Mouse (Mus musculus) CH12.LX (cell line): ENCODE results near the gene Fam135a. TPM values are rescaled to one million over a fixed set of nuclear protein-coding genes. Genes with fewer than 3 reads are reported as not detected.

Experiments used
- DNase-seq: peaks from one replicate; pipeline ENCODE4 v3.0.0-alpha.2; 2013; ENCODE audit errors: extremely low read depth
- H3K27ac ChIP-seq: 2 replicates; pipeline ENCODE4 v1.5.1; 2012; ENCODE audit warnings: low read depth, mild to moderate bottlenecking, control low read depth, moderate library complexity; ENCODE audit not compliant: insufficient read depth
- H3K27me3 ChIP-seq: replicated peaks from 2 replicates; pipeline ENCODE3; 2012; ENCODE audit warnings: inconsistent platforms
- H3K36me3 ChIP-seq, 2 experiments: replicated peaks in 1 of 2; 2 replicates each; pipeline versions ENCODE3 to v1.6.1; 2012; ENCODE audit warnings: inconsistent platforms in 1 of 2, low read length in 1 of 2, mild to moderate bottlenecking in 1 of 2, mixed read lengths in 1 of 2, moderate library complexity in 1 of 2; ENCODE audit not compliant: control insufficient read depth in 1 of 2, insufficient read depth in 1 of 2
- H3K4me1 ChIP-seq, 2 experiments: 2 replicates each; pipeline ENCODE4 v1.6.1; 2012; ENCODE audit warnings: inconsistent platforms in 1 of 2, moderate library complexity in 1 of 2; ENCODE audit not compliant: insufficient read depth in 2 of 2, control insufficient read depth in 1 of 2
- H3K4me2 ChIP-seq: 2 replicates; pipeline ENCODE4 v1.6.1; 2012; ENCODE audit warnings: low read depth, mild to moderate bottlenecking, control low read depth; ENCODE audit not compliant: poor library complexity, insufficient read depth, severe bottlenecking
- H3K4me3 ChIP-seq, 3 experiments: fragments of 150-350 bp in 1 of 3; sonication (generic) in 1 of 3; replicated peaks in 1 of 3; 2 replicates each; pipeline versions ENCODE3 to v1.5.1; 2011 to 2012; ENCODE audit warnings: low read depth in 2 of 3, low read length in 2 of 3, mild to moderate bottlenecking in 2 of 3, moderate library complexity in 2 of 3, control low read depth in 1 of 3, improper control_type of control experiment in 1 of 3, inconsistent platforms in 1 of 3, mixed read lengths in 1 of 3; ENCODE audit not compliant: poor library complexity in 1 of 3
- H3K79me2 ChIP-seq: replicated peaks from 2 replicates; pipeline ENCODE4 v1.6.1; 2012; ENCODE audit warnings: mild to moderate bottlenecking, moderate library complexity; ENCODE audit not compliant: control insufficient read depth, poor library complexity, insufficient read depth, severe bottlenecking; ENCODE audit errors: extremely low read depth
- H3K9ac ChIP-seq: 2 replicates; pipeline ENCODE4 v1.6.1; 2012; ENCODE audit warnings: low read depth, mild to moderate bottlenecking, control low read depth, moderate library complexity; ENCODE audit not compliant: insufficient read depth
- H3K9me3 ChIP-seq: replicated peaks from 2 replicates; pipeline ENCODE3; 2012; ENCODE audit warnings: low read length, inconsistent platforms, mixed read lengths
- CHD1 ChIP-seq: IDR thresholded peaks from 2 replicates; pipeline ENCODE4 v1.6.1; 2012; ENCODE audit warnings: low read depth, low read length, improper control_type of control experiment, inconsistent platforms
- CHD2 ChIP-seq: IDR thresholded peaks from 2 replicates; pipeline ENCODE4 v1.6.1; 2011; ENCODE audit warnings: low read length, improper control_type of control experiment
- CTCF ChIP-seq, 2 experiments: IDR thresholded peaks in 1 of 2; conservative IDR thresholded peaks in 1 of 2; 2 replicates each; pipeline ENCODE4 v1.5.1; 2011 to 2012; ENCODE audit warnings: low read depth in 2 of 2, low read length in 2 of 2, improper control_type of control experiment in 1 of 2, inconsistent platforms in 1 of 2, mild to moderate bottlenecking in 1 of 2, moderate library complexity in 1 of 2
- ELF1 ChIP-seq: IDR thresholded peaks from 2 replicates; pipeline ENCODE4 v1.6.1; 2014; ENCODE audit warnings: low read depth, mild to moderate bottlenecking, inconsistent platforms, low read length, improper control_type of control experiment
- ETS1 ChIP-seq: conservative IDR thresholded peaks from 2 replicates; pipeline ENCODE4 v1.6.1; 2012; ENCODE audit warnings: low read depth, mild to moderate bottlenecking, inconsistent platforms, low read length, improper control_type of control experiment, moderate library complexity
- GABPA ChIP-seq: IDR thresholded peaks from 2 replicates; pipeline ENCODE4 v1.6.1; 2012; ENCODE audit warnings: low read depth, low read length, improper control_type of control experiment, inconsistent platforms; ENCODE audit not compliant: insufficient replicate concordance
- HCFC1 ChIP-seq: IDR thresholded peaks from 2 replicates; pipeline ENCODE4 v1.6.1; 2012; ENCODE audit warnings: low read depth, mild to moderate bottlenecking, inconsistent platforms, low read length, improper control_type of control experiment
- JUN ChIP-seq: IDR thresholded peaks from 2 replicates; pipeline ENCODE4 v1.6.1; 2011; ENCODE audit warnings: low read depth, mild to moderate bottlenecking, low read length, improper control_type of control experiment, moderate library complexity; ENCODE audit not compliant: insufficient read depth
- KAT2A ChIP-seq: IDR thresholded peaks from 2 replicates; pipeline ENCODE4 v1.6.1; 2012; ENCODE audit warnings: low read length, improper control_type of control experiment, inconsistent platforms; ENCODE audit not compliant: insufficient replicate concordance
- MAFK ChIP-seq: IDR thresholded peaks from 2 replicates; pipeline ENCODE4 v1.6.1; 2011; ENCODE audit warnings: low read length, improper control_type of control experiment; ENCODE audit not compliant: insufficient replicate concordance
- MAX ChIP-seq: IDR thresholded peaks from 2 replicates; pipeline ENCODE4 v1.6.1; 2011; ENCODE audit warnings: low read length, improper control_type of control experiment
- MEF2A ChIP-seq: IDR thresholded peaks from 2 replicates; pipeline ENCODE4 v1.6.1; 2014; ENCODE audit warnings: low read depth, mild to moderate bottlenecking, inconsistent platforms, low read length, improper control_type of control experiment, borderline replicate concordance
- MXI1 ChIP-seq: IDR thresholded peaks from 2 replicates; pipeline ENCODE4 v1.6.1; 2011; ENCODE audit warnings: mild to moderate bottlenecking, low read depth, low read length, improper control_type of control experiment
- MYC ChIP-seq: IDR thresholded peaks from 2 replicates; pipeline ENCODE4 v1.6.1; 2011; ENCODE audit warnings: low read depth, mild to moderate bottlenecking, improper control_type of control experiment, low read length
- NELFE ChIP-seq: IDR thresholded peaks from 2 replicates; pipeline ENCODE4 v1.6.1; 2011; ENCODE audit warnings: low read depth, low read length, improper control_type of control experiment
- PAX5 ChIP-seq: IDR thresholded peaks from 2 replicates; pipeline ENCODE4 v1.6.1; 2012; ENCODE audit warnings: low read length, inconsistent platforms, mixed read lengths
- POLR2A ChIP-seq: IDR thresholded peaks from 2 replicates; pipeline ENCODE4 v1.6.1; 2011; ENCODE audit warnings: low read depth, mild to moderate bottlenecking, improper control_type of control experiment, low read length
- POLR2AphosphoS2 ChIP-seq: IDR thresholded peaks from 2 replicates; pipeline ENCODE4 v1.6.1; 2011; ENCODE audit warnings: low read depth, low read length, improper control_type of control experiment
- RAD21 ChIP-seq: IDR thresholded peaks from 2 replicates; pipeline ENCODE4 v1.6.1; 2011; ENCODE audit warnings: low read depth, mild to moderate bottlenecking, low read length, improper control_type of control experiment, moderate library complexity
- RCOR1 ChIP-seq: conservative IDR thresholded peaks from 2 replicates; pipeline ENCODE4 v1.6.1; 2012; ENCODE audit warnings: low read depth, mild to moderate bottlenecking, inconsistent platforms, low read length, improper control_type of control experiment
- SIN3A ChIP-seq: IDR thresholded peaks from 2 replicates; pipeline ENCODE4 v1.6.1; 2012; ENCODE audit warnings: low read length, improper control_type of control experiment, inconsistent platforms
- TBP ChIP-seq: conservative IDR thresholded peaks from 2 replicates; pipeline ENCODE4 v1.6.1; 2011; ENCODE audit warnings: low read depth, low read length, improper control_type of control experiment
- TCF12 ChIP-seq: IDR thresholded peaks from 2 replicates; pipeline ENCODE4 v1.6.1; 2014; ENCODE audit warnings: low read depth, mild to moderate bottlenecking, inconsistent platforms, low read length, improper control_type of control experiment
- UBTF ChIP-seq: IDR thresholded peaks from 2 replicates; pipeline ENCODE4 v1.6.1; 2012; ENCODE audit warnings: low read depth, mild to moderate bottlenecking, inconsistent platforms, low read length, improper control_type of control experiment, moderate library complexity
- USF1 ChIP-seq: IDR thresholded peaks from 2 replicates; pipeline ENCODE4 v1.6.1; 2014; ENCODE audit warnings: low read depth, mild to moderate bottlenecking, inconsistent platforms, low read length, improper control_type of control experiment
- USF2 ChIP-seq: conservative IDR thresholded peaks from 2 replicates; pipeline ENCODE4 v1.6.1; 2011; ENCODE audit warnings: low read depth, low read length, improper control_type of control experiment
- ZKSCAN1 ChIP-seq: IDR thresholded peaks from 2 replicates; pipeline ENCODE4 v1.6.1; 2012; ENCODE audit warnings: low read depth, inconsistent platforms, low read length, improper control_type of control experiment, borderline replicate concordance
- ZNF384 ChIP-seq: IDR thresholded peaks from 2 replicates; pipeline ENCODE4 v1.6.1; 2012; ENCODE audit warnings: low read depth, low read length, improper control_type of control experiment, inconsistent platforms
- dilution Hi-C: fragments of 300-500 bp; cut with MboI; formaldehyde crosslinking; loops from 2 replicates; pipeline ENCODE4 v1.14.3; 2020; ENCODE audit warnings: low sequenced_read_pairs; ENCODE audit not compliant: extremely low pct_unique_long_range_greater_than_20kb, extremely low pct_ligation_motif_present
- in situ Hi-C: fragments of 300-500 bp; cut with MboI; formaldehyde crosslinking; loops from 3 replicates; pipeline ENCODE4 v1.14.3; 2019; ENCODE audit warnings: low sequenced_read_pairs, low pct_ligation_motif_present, low pct_unique_long_range_greater_than_20kb, mixed read lengths
- polyA plus RNA-seq: library from polyadenylated mRNA; unstranded; fragments of >175 nt; gene quantifications from 2 replicates; pipeline ENCODE4 v1.2.1, GENCODE M21; 2012; ENCODE audit warnings: low read depth; ENCODE audit not compliant: insufficient read length
- total RNA-seq, 2 experiments: library from RNA; depleted of rRNA; stranded (reverse); fragments of 300-350 nt in 1 of 2; fragments of >200 nt in 1 of 2; gene quantifications; 2 replicates each; pipeline ENCODE4 v1.2.3; 2012 to 2014

Fam135a gene
- total and polyA plus RNA-seq, 3 experiments: 1.5 to 2.1 (median 2.0) TPM

GRCm38 (mm10) chr1:24010821-24011220, 89.3 kb downstream of the Fam135a start:
- in situ Hi-C loops (no loop called here), dilution Hi-C loops (no loop called here)
- Histone ChIP-seq H3K27me3 (no peaks in the 10 kb centered on the region), H3K4me1 (peaks cover 18 to 28% of the 10 kb centered on the region in 2 experiments), H3K9me3 (no peaks in the 10 kb centered on the region), H3K9ac (no peak overlapping the region), H3K27ac (no peak overlapping the region), H3K4me3 (no peak overlapping the region), H3K79me2 (no peaks in the 10 kb centered on the region), H3K4me2 (no peak overlapping the region), H3K36me3 (no peaks in the 10 kb centered on the region)
- TF ChIP-seq MYC: no peak
- no peak for TF ChIP-seq MEF2A
- TF ChIP-seq KAT2A: no peak
- no peak for TF ChIP-seq ZNF384
- no peak for TF ChIP-seq GABPA
- TF ChIP-seq CTCF (conservative IDR thresholded peaks at IDR 0.05 in 1 of 2, IDR thresholded peaks at IDR 0.05 in 1 of 2; ENCODE audit: low read depth in 2 of 2, low read length in 2 of 2): no peak
- TF ChIP-seq HCFC1: no peak
- no peak for TF ChIP-seq TBP
- no peak for TF ChIP-seq MAFK
- TF ChIP-seq UBTF: no peak
- TF ChIP-seq TCF12: no peak
- no peak for TF ChIP-seq NELFE
- TF ChIP-seq SIN3A: no peak
- TF ChIP-seq PAX5: no peak
- TF ChIP-seq USF1: no peak
- no peak for TF ChIP-seq ELF1
- TF ChIP-seq RCOR1: no peak
- no peak for TF ChIP-seq ETS1
- TF ChIP-seq POLR2AphosphoS2: no peak
- TF ChIP-seq JUN: no peak
- no peak for DNase-seq

GRCm38 (mm10) chr1:24010016-24010415, 90.1 kb downstream of the Fam135a start:
- Histone ChIP-seq H3K9ac (no peak overlapping the region), H3K9me3 (no peaks in the 10 kb centered on the region), H3K36me3 (no peaks in the 10 kb centered on the region), H3K4me2 (no peak overlapping the region), H3K79me2 (no peaks in the 10 kb centered on the region), H3K4me3 (no peak overlapping the region), H3K4me1 (peaks cover 18 to 28% of the 10 kb centered on the region in 2 experiments), H3K27me3 (no peaks in the 10 kb centered on the region), H3K27ac (no peak overlapping the region)
- dilution Hi-C loops: no loop called here
- DNase-seq: no peak
- in situ Hi-C loops: no loop called here
- TF ChIP-seq USF2 (no peak), NELFE (no peak), KAT2A (no peak), POLR2A (no peak), CHD2 (no peak), CTCF (conservative IDR thresholded peaks at IDR 0.05 in 1 of 2, IDR thresholded peaks at IDR 0.05 in 1 of 2; ENCODE audit: low read depth in 2 of 2, low read length in 2 of 2) (no peak), MXI1 (no peak), MAFK (no peak), JUN (no peak), TBP (no peak), RAD21 (no peak), MYC (no peak), ELF1 (no peak), PAX5 (no peak), MAX (no peak), HCFC1 (no peak), ZKSCAN1 (no peak), POLR2AphosphoS2 (no peak), CHD1 (no peak)
